Mouse (Mus musculus): ENCODE measurements around the gene Auts2. TPM values are rescaled to one million over a fixed set of nuclear protein-coding genes. Genes with fewer than 3 reads are reported as not detected.

Auts2 gene
- polyA plus RNA-seq, 1 experiment from 2014 or later = 76.2 TPM

DNA sequence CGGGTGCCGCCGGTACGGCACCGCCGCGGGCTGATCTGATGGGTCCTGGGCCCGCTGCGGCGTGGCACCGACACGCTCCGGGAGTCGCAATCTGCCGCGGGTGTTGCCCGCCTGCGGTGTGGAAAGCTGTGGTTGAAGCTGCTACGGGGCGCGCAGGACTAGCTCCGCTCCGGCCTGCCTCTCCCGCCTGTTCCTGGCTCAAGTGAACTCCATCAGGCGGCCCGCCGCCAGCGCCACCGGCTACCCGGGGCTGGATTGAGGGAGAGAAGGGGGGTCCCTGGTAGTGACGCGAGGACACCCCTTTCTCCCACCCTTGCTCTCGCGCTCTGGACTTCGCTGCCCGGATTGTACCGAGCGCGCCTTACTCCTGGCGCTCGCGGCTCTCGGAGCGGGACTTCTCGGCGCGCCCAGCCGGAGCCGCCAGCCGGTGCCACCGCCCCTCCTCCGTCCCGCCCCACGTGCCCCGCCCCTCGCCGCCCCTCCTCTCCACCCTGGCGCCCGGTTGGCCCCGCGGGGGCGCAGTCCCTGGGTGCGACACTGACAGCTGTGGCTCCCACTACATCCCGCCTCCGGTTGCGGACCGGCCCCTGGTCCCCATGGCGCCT is 1004.7 kb downstream of the Auts2 start:
- Histone ChIP-seq H3K4me2 (peak overlapping the region; percentile 83), H3K4me1 (replicated peaks) (peaks cover 31% of the 10 kb centered on the region), H3K27me3 (no peaks in the 10 kb centered on the region), H3K9ac (peak overlapping the region; percentile 87), H3K36me3 (no peaks in the 10 kb centered on the region), H3K9me3 (no peaks in the 10 kb centered on the region), H3K27ac (replicated peaks) (peak overlapping the region; percentile 99), H3K4me3 (peak overlapping the region; percentile 70)
- WGBS = under 1% methylated on average over 59 of the region's 68 CpGs
- ATAC-seq (ENCODE audit: low FRiP score, low read depth) = peak; percentile 82

DNA sequence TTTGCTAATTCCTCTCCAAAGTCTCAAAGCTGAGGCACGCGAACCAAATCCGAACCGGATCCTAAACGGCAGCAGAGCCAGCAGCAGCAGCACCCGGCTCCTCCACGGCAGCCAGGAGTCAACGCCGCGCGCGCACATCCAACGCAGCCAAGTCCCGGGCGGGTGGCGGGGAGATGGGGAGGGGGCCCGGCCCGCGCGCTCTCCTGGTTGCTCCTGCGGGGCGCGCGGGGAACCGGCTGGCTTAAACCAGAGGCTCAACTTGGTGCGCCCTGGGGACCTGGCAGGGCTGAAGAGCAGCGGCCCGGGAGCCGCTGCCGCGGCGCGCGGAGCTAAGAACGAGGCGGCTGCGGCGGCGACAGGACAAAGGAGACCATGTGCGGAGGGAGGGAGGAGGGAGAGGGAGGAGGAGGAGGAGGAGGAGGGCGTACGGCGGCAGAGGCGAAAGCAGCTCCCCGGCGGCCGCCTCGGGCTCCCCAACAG is 1005.3 kb downstream of the Auts2 start:
- peak overlapping the region; percentile 83 for H3K4me2 ChIP-seq
- WGBS = under 1% methylated on average over 42 of the region's 48 CpGs
- H3K4me3 ChIP-seq = peak overlapping the region; percentile 70
- H3K27ac ChIP-seq (replicated peaks) = peak overlapping the region; percentile 99
- H3K9me3 ChIP-seq = no peaks in the 10 kb centered on the region
- H3K36me3 ChIP-seq = no peaks in the 10 kb centered on the region
- peak; percentile 74 for ATAC-seq (ENCODE audit: low FRiP score, low read depth)
- H3K27me3 ChIP-seq = no peaks in the 10 kb centered on the region
- peak overlapping the region; percentile 87 for H3K9ac ChIP-seq
- H3K4me1 ChIP-seq (replicated peaks) = peaks cover 36% of the 10 kb centered on the region

DNA sequence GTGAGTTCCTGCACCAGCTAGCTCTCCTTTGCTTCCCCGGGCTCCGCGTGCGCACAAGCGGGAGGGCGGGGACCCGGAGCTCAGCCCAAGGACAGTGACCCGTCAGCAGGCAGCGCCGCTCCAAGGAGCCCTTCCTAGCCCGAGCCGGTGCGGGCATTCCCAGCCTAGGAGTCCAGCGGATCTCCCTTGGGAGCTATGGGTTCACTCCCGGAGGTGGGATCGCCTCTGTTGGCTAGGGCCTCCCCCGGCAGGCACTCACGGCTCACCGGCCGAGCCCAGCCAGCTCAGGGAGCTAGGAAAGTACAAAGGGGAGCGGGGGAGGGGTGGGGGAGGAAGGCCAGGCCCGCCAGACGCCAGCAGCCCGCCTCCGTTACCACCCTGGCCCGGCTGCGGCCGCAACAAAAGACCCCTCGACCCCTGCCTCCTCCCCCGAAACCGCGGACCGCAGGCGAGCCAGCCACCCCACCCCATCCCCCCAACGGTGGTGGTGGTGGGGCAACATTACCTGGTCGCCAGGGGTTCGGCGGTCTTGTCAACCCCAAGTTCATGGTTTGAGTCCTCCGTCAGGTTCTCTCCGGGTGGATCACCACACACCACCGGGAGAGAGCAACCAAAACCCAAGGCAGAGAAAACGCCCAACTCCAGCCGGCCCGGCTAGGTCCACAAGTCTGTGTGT is 1005.9 kb downstream of the Auts2 start:
- Histone ChIP-seq H3K27me3 (no peaks in the 10 kb centered on the region), H3K4me2 (peak overlapping the region; percentile 83), H3K27ac (replicated peaks) (peak overlapping the region; percentile 99), H3K4me3 (peak overlapping the region; percentile 70), H3K9me3 (no peaks in the 10 kb centered on the region), H3K36me3 (no peaks in the 10 kb centered on the region), H3K4me1 (replicated peaks) (peaks cover 40% of the 10 kb centered on the region), H3K9ac (peak overlapping the region; percentile 87)
- WGBS = under 1% methylated on average over 44 of the region's 44 CpGs
- peak; percentile 20; the same call in 1 of the 2 replicates for ATAC-seq (ENCODE audit: low FRiP score, low read depth)

DNA sequence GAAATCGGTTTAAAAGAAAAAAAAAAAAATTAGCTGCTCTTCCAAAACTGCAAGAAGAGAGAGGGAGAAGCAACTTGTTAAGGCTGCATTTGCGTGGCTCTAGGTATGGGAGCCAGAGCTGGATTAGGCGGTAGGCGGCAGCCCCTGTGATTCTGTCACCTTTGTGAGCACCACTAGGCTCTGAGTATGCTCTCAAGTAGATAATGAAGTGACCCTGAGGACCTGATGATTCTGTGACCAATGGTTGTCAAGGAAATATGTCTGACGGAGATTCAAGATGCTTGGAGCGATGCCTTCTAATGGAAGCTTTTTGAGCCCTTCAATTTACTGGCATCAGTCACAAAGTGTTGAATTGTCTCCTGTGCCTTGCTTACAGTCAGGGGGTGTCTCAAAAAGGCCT is 1007.4 kb downstream of the Auts2 start:
- 15% methylated on average over 6 of the region's 6 CpGs for WGBS
- peak overlapping the region; percentile 83 for H3K4me2 ChIP-seq

DNA sequence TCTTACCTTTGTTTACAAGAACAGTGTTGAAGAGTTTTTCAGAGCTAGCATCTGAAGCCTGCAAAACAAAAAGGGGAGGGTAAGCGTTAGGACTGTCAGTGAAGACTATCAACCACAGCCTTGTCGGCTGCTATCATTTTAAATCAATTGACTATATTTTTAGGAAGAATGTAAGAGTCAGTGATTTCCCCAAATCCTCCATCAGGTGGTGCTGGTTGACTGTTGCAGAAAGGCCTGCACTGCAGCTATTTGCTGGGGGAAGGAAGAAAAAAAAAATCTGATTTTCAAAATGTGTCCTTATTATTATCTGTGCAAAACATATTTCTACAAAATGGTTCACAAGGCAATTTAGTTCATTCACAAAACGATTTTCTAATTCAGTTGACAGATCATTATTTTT is 1009.3 kb downstream of the Auts2 start:
- H3K27ac ChIP-seq (replicated peaks) = peak overlapping the region; percentile 30; the same call in 1 of the 2 replicates
- H3K9me3 ChIP-seq = no peaks in the 10 kb centered on the region
- peak overlapping the region; percentile 48 for H3K4me2 ChIP-seq
- H3K27me3 ChIP-seq = no peaks in the 10 kb centered on the region
- H3K4me1 ChIP-seq (replicated peaks) = peaks cover 73% of the 10 kb centered on the region
- peak overlapping the region; percentile 50 for H3K9ac ChIP-seq
- peak overlapping the region; percentile 33 for H3K4me3 ChIP-seq
- WGBS = 11% methylated on average over 3 of the region's 3 CpGs
- no peak for ATAC-seq (ENCODE audit: low FRiP score, low read depth)
- no peaks in the 10 kb centered on the region for H3K36me3 ChIP-seq

More for the DNA sequence above, 1007.4 kb downstream of the Auts2 start:
- H3K9ac ChIP-seq = peak overlapping the region; percentile 87
- H3K27me3 ChIP-seq = no peaks in the 10 kb centered on the region
- H3K4me3 ChIP-seq = peak overlapping the region; percentile 70
- H3K9me3 ChIP-seq = no peaks in the 10 kb centered on the region
- no peaks in the 10 kb centered on the region for H3K36me3 ChIP-seq
- peak overlapping the region; percentile 99 for H3K27ac ChIP-seq (replicated peaks)
- peaks cover 56% of the 10 kb centered on the region for H3K4me1 ChIP-seq (replicated peaks)
- ATAC-seq (ENCODE audit: low FRiP score, low read depth) = no peak

DNA sequence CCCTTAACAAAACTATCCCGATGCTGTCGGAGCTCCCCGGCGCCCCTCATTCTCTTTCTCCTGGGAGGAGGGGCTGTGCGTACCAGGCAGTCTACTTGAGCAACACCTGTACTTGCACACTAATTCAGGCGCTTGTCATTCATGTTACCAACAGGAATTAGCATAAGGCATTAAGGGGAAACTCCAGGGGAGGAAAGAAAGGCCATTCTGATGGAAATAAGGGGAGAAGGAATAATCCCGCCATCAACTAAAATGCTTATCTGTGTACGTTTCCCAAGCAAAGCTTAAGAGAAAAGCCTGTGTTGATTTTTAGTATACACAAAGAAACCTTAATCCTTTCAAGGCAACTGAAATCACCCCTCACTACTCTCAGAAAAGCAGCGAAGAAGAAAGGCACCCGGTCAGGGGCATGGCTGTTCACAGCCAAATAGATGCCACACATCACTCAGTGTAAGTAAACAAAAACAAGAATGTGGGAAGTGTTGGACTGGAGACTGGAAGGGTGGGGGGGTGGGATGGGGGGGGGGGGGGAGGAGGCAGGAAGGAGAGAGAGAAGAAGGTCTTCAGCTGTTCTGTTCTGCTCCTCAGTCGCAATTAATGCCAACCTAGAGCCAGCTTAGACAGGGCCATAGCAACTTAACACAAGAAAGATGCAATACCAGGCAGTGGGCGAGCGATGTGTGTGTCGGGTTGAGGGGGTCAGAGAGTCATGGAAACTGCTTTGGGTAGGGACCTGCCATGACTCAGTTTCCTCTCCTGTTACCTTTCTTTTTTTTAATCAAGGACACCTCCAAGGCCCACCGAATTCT is 1011.2 kb downstream of the Auts2 start:
- Histone ChIP-seq H3K4me1 (replicated peaks) (peaks cover 86% of the 10 kb centered on the region), H3K27ac (replicated peaks) (peak overlapping the region; percentile 54), H3K36me3 (no peaks in the 10 kb centered on the region), H3K4me3 (peak overlapping the region; percentile 23), H3K27me3 (no peaks in the 10 kb centered on the region), H3K4me2 (peak overlapping the region; percentile 48), H3K9me3 (no peaks in the 10 kb centered on the region), H3K9ac (peak overlapping the region; percentile 11)
- peak; percentile 14; the same call in 1 of the 2 replicates for ATAC-seq (ENCODE audit: low FRiP score, low read depth)
- 19% methylated on average over 15 of the region's 15 CpGs for WGBS

DNA sequence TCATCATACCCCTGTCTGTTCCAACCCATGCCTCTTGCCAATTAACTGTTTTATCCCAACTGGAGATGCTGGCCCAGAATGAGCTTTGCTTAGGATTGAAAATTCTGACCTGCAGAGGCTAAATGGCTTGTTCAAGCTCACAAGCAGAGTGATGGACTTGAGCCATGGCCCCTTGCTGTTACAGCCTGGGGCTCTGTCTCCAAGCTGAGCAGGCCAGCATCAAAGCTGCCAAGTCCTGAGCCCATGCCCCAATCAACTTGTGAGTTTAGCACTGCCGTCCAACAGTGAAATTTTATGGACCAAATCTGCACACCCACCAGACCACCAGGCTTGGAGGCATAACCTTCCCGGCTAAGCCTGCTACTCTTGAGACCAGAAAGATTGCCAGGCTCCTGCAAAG is 1012.3 kb downstream of the Auts2 start:
- peak overlapping the region; percentile 23 for H3K4me3 ChIP-seq
- no peaks in the 10 kb centered on the region for H3K27me3 ChIP-seq
- WGBS = 21% methylated on average over 2 of the region's 2 CpGs
- peak overlapping the region; percentile 48 for H3K4me2 ChIP-seq
- peaks cover 86% of the 10 kb centered on the region for H3K4me1 ChIP-seq (replicated peaks)
- peak; percentile 55; the same call in 1 of the 2 replicates for ATAC-seq (ENCODE audit: low FRiP score, low read depth)
- peak overlapping the region; percentile 54 for H3K27ac ChIP-seq (replicated peaks)
- no peaks in the 10 kb centered on the region for H3K9me3 ChIP-seq
- H3K36me3 ChIP-seq = no peaks in the 10 kb centered on the region
- 0 out of 2 replicates have a peak overlapping the region, but pooled peaks have one; percentile 11 for H3K9ac ChIP-seq

DNA sequence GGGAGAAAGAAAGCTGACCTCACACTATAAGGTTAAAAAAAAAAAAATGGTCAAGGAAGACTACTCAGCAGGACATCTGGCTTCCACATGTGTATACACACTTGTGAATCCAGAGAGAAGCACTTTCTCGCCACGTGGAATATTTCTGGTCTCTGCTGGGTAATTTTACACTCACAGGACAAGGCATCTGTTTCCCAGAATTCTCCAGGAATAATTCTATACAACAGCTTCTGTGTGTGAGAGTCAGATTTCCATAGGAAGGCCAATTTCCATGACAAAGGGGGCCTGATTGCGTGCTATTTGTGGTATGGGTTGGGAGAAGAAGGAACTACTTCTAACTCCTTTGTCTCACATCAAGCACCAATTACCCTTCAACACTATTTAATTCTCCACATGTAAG is 1016.5 kb downstream of the Auts2 start:
- no peak for ATAC-seq (ENCODE audit: low FRiP score, low read depth)
- H3K27ac ChIP-seq (replicated peaks) = no peak overlapping the region
- 24% methylated on average over 3 of the region's 3 CpGs for WGBS
- H3K9ac ChIP-seq = no peak overlapping the region
- peaks cover 82% of the 10 kb centered on the region for H3K4me1 ChIP-seq (replicated peaks)
- H3K9me3 ChIP-seq = no peaks in the 10 kb centered on the region
- H3K4me2 ChIP-seq = no peak overlapping the region
- no peaks in the 10 kb centered on the region for H3K27me3 ChIP-seq
- no peaks in the 10 kb centered on the region for H3K36me3 ChIP-seq
- no peak overlapping the region for H3K4me3 ChIP-seq

DNA sequence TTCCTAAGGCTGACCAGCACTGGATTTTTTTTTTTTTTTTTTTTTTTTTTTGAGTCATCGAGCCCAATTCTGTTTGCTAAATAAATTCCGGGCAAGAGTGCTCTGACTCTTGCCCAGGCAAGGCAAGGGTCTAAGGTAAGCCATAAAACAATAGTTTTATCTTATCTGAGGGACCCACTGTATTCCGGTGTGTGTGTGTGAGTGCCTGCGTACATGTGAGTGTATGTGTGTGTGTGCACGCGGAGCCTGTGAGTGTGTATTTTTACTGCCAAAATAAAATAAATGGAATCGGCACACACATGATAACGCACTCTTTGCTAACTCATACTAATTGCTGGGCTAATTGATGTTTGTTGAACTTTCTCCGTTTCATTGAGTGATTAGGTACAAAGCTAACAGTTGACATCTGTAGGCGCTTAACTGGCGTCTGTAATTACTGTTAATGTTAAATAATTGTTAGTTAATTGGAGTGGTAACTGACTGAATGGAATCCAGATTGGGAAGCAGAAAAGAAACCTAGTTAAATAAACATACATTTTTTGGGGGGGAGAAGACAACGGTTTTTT is 1018.2 kb downstream of the Auts2 start:
- Histone ChIP-seq H3K27ac (replicated peaks) (no peak overlapping the region), H3K4me3 (no peak overlapping the region), H3K36me3 (no peaks in the 10 kb centered on the region), H3K4me1 (replicated peaks) (peaks cover 79% of the 10 kb centered on the region), H3K9me3 (no peaks in the 10 kb centered on the region), H3K27me3 (no peaks in the 10 kb centered on the region), H3K9ac (no peak overlapping the region), H3K4me2 (no peak overlapping the region)
- 66% methylated on average over 12 of the region's 12 CpGs for WGBS
- no peak for ATAC-seq (ENCODE audit: low FRiP score, low read depth)

DNA sequence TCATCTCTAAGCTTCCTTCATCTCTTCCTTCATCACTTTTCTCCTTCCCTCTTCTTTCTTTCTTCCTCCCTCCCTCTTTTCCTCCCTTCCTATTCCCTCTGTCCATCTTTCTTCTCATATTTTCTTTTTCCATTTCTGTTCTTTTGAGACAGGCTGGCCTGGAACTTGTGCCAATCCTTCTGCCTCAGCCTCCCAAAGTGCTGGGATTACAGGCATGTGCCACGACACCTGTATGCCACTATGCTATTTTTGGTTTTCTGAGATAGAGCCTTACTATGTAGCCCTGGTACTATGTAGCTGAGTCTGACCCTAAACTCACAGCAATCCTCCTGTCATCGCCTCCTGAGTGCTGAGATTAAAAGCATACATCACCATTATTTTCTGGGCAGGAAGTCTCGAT is 1023.6 kb downstream of the Auts2 start:
- no peaks in the 10 kb centered on the region for H3K27me3 ChIP-seq
- no peak overlapping the region for H3K4me3 ChIP-seq
- WGBS = 90% methylated on average over 3 of the region's 3 CpGs
- no peak overlapping the region for H3K4me2 ChIP-seq
- no peak for ATAC-seq (ENCODE audit: low FRiP score, low read depth)
- no peaks in the 10 kb centered on the region for H3K9me3 ChIP-seq
- no peak overlapping the region for H3K9ac ChIP-seq
- H3K4me1 ChIP-seq (replicated peaks) = peaks cover 67% of the 10 kb centered on the region
- H3K36me3 ChIP-seq = no peaks in the 10 kb centered on the region
- no peak overlapping the region for H3K27ac ChIP-seq (replicated peaks)

DNA sequence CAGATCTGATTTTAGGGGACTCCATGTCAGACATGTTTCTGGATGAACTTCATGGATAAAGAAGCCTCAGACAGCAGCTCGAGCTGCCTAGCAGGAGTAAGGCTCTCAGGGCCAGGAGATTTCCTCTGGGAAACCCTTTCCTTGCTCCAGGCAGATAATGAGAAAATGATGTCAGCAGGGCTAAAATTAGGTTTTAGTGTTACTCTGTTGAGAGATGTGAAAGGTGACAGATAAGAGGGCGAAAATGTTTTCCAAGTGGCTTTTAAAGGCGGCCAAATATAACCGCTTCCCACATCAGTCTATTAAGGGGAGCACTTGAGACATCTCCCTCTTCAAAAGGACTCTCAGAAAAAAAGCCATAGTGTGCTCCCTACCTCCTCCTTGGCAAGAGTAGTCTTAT is 1025.5 kb downstream of the Auts2 start:
- peaks cover 54% of the 10 kb centered on the region for H3K4me1 ChIP-seq (replicated peaks)
- H3K27me3 ChIP-seq = no peaks in the 10 kb centered on the region
- no peak for ATAC-seq (ENCODE audit: low FRiP score, low read depth)
- no peak overlapping the region for H3K27ac ChIP-seq (replicated peaks)
- 49% methylated on average over 4 of the region's 4 CpGs for WGBS
- no peaks in the 10 kb centered on the region for H3K36me3 ChIP-seq
- no peak overlapping the region for H3K4me3 ChIP-seq
- no peak overlapping the region for H3K4me2 ChIP-seq
- H3K9me3 ChIP-seq = no peaks in the 10 kb centered on the region
- no peak overlapping the region for H3K9ac ChIP-seq
